Mouse (Mus musculus) urinary bladder, postnatal 25 days (tissue): ENCODE measurements around the gene Kalrn.

ENCODE experiments used
- DNase-seq: peaks from one replicate; pipeline ENCODE4 v3.0.0; 2022; ENCODE audit warnings: low spot score

Gene Kalrn

DNA sequence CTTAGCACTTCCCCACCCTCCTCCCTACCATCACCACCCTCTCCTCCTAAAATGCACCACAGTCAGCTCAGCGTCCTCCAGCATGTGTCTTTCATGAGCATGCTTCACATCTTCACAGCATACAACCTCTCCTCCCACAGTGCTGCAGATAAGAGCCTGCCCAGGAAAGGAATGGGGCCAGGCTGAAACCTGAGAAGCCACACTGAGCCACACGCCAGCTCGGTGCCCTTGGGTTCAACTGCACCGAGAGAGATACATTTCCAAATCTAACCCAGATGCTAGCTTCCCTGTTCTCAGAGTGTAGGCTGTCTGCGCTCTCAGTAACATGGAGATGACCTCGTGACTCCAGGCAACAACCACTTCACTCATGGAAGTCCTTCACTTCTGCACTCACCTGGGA lies 151.9 kb downstream of the Kalrn start:
- no peak for DNase-seq

DNA sequence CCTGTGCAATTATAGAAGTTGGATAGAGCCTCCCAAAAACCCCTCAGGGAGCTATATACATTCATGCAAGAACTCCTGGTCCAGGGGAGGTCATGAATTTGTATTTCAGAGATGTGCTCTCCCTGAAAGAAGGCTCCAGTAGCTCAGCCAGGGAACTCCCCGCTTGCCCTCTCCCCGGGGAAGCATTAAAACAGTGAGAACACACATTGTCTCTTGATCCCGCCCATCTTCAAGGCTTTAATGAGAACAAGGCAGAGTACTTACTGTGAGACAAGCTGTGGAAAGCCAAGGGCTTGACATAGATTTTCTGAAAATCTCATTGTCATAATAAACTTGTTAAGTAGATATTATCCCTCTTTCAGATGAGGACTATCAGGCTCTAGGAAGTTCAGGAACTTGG lies 155.4 kb downstream of the Kalrn start:
- DNase-seq, result no peak

DNA sequence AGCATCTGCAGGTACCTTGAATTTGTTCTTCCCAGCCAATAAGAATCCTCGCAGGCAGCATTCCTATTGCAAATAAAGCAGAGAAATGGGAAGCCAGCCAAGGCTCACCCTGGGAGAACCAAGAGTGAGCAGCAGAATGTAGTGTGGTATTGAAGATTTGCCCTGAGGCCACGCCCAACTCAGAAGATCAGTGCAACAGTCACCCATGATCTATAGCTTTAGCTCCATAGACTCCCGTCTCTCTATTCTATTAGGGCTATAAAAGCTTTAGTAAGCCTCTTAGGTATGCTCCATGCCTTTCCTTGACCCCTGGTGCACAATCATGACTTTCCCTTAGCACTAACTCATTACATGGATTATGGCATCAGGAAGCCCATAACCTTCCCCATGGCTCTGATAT lies 155.9 kb downstream of the Kalrn start:
- no peak for DNase-seq

DNA sequence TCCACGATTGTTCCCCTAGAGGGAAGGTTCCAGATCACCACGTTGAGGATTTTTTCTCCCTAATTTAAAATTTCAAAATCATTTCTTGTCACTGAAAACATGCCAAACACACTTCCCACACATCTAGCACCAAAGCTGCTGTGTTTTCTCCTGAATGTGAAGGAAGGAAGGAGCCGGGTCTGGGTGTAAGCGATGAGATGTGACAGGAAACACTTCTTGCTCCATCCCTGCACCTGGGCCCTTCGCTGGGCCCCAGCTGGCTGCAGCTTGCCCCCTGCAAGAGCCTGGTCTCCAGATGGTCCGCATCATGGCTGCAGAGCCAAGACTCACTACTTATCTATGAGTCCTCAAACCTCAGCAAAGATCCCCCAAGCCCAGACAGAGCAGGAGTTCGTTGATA lies 158.8 kb downstream of the Kalrn start:
- DNase-seq, result no peak

DNA sequence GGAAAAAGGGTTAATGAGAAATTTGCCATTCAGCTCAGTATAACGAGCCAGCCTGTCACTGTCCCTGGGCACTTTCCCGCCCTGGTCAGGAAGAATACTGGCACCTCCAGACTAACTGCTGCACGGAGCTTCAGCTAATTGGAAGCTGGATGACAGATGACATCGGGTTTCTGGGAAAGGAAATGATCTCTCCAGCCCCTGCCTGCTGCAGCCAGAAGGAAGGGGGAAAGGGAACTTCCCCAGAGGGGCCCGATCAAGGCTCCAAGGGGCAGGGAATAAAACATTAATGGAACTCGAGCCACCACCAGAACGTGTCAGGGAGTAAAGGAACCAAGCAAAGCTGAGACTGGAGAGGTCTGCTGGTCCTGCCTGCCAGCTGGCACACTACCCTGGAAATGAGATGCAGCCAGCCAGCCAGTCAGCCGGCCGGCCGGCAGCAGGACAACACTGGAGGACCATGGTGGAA lies 159.4 kb downstream of the Kalrn start:
- peak; percentile 9 for DNase-seq

DNA sequence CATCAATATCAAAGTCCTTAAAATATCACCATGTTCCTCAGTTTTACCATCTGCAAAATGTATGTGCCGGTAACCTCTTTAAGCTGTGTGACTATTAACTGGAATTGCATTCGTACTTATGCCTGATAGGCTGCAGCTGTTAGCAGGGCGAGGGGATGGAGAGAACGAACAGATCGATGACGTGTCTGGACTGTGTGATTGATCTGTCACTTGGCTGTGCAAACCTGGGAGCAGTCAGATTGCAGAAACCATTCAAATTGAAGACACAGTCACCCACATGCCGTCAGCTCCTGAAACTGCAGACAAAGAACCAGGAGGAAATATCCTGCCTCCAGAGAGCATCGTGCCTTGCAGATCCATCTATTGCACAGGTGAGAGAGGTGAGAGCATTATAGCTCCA lies 166.3 kb downstream of the Kalrn start:
- DNase-seq, result no peak

DNA sequence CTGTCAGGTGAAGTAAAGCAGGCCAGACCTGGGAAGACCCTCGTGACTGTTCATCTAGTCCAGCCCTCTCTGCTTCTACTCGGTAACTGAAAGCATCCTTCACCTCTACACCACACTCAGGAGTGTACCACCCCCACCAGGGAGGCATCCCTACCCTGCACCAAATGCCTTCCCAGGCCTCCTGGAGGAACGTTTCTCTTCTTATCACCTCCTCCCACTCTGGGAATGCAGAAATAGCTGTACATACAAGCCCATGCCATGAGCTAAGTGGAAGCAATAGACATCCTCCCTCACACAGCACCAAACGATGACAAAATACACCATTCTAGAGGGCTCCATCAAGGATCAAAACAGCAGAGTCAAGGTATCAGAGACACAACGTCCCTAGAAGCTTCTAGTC lies 168.2 kb downstream of the Kalrn start:
- no peak for DNase-seq

DNA sequence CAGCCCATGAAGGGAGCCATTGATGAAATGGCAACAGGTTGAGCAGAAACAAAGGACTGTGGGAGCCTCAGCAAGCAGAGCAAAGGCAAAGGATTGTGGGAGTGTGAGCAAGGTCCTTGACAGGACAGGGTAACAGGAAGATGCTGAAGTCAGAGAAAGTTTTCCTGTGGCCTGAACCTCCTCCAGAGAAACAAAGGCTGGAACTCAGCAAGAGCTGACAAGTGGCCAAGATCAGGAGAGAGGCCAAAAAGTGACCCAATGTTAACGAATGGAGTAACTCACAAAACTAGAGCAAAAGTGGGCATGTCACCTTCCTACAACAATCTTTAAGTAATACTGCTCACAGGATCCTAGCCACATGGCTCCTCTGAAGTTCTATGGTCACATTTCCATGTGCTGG lies 172.1 kb downstream of the Kalrn start:
- no peak for DNase-seq

DNA sequence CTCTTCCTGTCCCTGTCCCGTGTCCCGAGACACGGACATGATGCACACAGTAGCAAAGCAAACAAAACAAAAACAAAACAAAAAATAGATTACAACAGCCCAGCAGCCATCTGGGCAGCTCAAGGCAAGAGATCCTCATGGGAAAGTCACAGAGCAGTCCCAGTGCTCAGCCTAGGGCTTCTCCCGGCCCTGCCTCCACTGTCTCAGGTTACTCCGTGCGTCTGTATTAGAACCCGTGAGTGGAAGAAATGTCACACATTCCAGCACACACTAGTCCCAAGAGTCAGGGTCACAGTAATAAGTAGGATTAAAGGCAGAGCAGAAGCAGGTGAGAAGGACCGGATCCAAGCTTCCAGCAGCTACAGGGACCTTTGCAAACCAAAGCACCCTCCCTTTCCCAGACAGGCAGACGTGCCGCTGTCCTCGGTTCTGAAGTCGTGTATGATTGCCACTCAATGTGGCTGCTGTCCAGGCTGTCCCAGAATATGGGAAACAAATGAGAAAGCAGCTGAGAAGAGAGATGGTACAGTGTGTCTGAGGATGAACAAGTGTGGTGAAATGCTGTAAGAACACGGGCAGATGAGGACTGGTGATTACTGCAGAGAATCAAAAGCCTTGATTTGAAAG lies 173.1 kb downstream of the Kalrn start:
- peak; percentile 46 for DNase-seq

DNA sequence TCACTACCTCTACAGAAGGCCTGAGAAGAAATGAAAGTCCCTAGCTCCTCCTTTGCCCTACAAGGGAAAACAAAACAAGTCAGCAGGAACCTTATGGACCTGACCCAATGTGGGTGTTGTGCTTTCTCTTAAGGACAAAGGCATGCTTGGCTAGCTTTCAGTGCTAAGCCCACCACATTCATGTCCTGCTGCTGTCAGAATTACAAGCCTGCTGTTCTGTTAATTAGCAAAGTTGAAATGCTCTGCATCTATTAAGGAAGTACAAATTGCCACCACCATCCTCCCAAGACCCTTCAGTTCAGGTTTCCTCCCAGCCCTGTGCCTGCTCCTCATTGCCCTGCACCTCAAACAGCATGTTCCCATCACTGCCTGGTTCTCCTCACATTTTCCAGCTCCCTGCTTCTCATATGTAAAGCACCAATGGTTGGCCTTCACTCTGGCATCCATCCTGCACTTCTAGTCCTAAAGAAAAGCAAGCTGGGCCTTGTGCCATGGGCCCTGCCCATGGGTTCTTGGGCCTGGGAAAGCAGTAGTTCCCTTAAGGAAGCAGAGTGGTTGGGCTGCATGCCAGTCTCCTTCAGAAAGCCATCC lies 178.0 kb downstream of the Kalrn start:
- no peak for DNase-seq

DNA sequence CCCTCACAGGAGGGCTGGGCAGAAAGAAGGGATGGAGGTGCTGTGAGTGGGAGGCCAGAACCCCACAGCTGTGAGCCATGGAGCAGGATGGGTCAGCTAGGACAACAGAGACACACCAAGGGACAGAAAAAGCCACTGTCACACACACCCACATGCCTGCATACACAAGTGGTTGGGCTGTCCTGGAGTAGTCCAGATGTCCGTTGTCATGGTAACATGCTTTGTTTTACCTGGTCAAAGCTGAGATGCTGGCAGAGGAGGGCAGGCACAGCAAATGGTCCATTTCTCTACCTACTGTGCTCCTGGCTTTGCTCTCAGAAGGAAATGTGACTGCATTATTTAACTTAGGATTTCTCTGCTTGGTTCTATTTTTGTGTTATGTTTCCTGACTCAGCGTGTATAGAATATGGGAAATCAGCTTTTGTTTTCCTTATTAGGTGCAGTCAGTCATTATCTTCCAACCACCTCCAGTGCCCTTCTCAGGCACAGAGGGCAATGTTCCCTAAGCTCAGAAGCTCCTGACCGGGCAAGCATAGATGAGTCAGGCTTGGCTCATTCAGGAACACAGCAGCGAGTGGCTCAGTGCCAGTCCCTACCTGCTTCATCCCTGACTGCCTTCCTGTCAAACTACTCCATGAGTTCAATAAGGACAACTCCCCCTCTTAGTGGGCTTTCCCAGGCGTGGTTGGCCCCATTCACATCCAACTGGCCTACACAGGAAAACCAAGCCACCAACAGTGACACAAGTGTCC lies 183.6 kb downstream of the Kalrn start:
- no peak for DNase-seq

DNA sequence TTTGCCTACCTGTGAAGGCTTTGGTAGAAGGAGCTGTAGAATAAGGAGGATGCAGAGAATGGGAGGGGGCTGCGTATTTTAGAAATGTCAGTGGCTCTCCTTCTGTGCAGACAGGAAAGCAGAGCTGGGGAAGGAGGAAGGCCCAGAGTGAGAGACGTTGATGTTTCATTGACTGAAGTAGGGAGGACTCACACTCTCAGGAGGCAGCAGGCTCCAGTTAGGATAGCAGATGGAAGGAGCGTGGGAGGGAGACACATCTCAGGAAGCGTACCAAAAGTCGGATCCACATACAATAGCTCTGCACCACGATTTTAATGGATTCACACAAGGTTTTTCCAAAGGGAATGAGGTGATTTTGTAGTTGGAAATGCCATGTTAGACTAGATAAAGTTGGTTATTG lies 184.5 kb downstream of the Kalrn start:
- DNase-seq, result no peak

DNA sequence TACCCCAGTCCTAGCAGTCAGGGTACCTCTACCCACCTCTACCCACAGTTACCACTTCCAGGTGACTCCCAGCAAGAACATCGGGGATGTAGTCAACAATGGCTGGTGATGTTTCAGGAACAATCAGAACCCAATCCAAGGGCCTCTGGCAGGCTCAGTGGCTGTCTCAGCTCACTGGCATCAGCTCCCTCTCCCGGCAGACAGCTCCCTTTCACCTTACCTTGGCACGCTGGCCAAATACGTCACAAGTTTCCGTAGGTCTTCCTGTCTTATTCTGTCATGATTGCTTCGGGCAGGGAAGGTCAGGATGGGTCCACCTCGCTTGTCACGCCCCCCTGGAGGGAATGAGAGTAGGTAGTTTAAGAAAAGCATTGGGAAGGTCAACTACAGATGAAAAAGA lies 188.3 kb downstream of the Kalrn start:
- no peak for DNase-seq

DNA sequence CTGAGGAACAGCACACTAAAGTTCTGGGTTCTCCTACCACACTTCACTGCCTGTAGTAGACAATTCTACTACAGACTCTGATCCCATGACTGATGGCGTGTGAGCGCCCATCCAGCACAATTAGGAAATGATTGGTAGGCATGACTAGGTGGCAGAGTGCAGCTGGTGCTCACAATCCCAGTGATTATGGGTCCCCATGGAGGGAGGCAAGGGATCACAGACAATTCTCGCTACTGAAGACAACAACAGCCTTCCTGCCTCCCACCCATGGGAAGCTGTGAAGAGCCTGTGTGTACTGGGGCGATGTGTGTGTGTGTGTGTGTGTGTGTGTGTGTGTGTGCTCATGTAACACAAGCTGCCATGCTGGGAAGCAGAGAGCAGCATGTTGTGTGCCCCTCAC lies 190.3 kb downstream of the Kalrn start:
- DNase-seq, result no peak

DNA sequence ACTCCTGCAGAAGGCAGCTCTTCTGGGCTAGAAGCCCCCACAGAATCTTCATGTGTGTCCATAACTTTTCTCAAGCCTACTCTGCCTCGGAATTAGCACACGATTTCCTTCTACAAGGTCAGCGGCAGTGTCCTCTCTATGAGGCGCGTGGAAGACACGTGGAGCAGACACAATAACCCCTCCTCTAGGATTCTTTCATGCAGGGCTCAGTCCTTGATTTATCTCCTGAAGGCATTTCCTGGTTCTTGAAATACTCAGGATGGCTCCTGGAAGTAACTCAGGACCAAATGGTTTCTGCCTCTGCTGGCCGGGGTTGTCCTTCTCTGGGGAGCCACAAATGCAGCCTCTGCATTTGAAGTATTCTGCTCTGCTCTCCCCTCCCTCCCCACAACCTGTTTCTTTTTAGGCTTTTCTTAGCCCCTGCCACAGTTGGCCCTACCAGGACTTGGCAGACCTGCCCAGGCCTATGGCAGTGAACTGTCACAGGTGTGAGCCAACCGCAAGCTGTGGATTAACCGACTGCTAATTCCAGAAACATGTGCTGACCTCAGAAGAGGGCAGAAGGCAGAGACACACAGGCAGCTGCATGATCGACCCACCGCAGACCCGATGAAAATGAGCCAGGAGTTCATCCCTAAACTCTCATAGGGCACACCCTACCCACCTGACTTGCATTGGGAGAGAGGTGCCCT lies 197.0 kb downstream of the Kalrn start:
- DNase-seq, result no peak

DNA sequence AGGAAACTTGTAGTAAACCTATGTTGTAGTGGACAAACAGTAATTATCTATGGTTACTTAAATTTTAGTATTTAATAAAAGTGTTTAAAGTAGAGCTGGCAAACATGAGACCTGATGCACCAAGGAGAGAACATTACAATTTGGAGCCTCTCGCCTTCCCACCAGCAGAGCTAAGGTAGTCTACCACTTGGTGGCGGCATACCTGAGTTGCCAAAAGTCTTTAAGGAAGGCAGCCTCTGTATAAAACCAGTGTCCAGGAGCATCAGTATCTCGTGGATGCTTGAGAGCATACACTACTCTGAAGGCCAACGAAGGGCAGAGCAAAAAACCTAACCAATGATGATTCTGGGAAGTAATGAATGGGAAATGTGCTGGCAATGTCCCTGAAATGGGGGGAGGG lies 199.8 kb downstream of the Kalrn start:
- no peak for DNase-seq

DNA sequence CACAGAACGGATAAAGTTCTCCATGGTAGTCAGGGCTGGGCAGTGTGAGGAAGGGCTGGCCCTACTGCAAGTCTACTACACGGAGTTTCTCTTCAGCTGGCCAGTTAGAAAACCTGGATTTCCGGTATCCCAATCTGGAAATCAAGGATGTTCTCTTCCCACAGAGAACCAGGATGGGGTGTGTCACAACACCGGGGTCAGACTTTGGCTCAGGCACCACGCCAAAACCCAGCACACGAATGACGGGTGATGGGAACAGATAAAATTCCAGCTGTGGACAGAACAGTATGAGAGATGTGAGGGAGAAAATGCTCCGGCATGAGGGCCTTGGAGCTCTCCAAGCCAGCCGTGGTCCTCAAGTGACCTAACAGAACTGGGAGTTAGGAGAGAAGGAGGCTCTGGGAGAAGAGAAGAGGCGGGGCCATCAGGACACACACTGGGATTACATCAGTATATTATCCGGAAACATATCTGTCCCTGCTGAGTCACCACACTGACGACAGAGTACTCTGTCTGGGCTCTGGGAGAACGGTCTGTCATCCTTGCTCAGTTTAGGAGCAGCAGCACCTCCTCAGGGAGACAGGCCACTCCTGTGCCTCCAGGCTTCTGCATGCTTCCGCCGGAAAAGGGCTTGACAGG lies 201.1 kb downstream of the Kalrn start:
- DNase-seq, result peak; percentile 14

DNA sequence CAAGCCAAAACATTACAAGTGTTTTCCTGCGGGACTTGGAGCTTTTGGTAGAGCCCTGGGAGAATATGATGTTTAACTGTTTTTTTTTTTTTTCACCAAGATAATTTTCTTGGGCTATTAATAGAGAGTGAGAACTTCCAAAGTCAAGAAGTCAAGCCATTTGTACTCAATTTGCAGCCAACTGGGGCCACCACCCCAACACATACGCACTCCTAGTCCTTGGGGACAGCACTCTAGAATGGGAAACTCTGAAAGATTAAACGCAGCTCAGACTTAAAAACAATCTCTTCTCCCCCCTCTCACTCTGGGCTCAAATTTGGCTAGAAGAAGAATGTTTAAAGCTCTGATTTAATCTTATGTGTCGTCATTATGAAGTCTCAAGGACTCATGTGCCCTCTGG lies 214.1 kb downstream of the Kalrn start:
- no peak for DNase-seq

DNA sequence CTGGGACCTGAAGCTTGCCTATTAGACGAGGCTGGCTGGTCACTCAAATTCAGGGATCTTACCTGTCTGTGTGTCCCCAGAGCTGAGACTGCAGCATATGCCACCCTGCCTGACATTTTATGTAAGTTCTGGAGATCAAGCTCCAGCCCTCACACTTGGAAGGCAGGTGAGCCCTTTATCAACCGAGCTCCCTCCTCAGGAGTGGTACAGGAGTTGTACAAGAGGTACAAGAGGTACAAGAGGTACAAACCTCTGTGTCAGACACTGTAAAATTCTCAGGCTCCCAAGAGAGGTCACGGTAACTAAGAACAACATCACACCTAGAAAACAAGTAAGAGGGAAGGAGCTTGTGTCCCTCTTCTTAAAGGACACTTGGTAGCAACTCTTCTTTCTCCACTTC lies 217.8 kb downstream of the Kalrn start:
- no peak for DNase-seq

DNA sequence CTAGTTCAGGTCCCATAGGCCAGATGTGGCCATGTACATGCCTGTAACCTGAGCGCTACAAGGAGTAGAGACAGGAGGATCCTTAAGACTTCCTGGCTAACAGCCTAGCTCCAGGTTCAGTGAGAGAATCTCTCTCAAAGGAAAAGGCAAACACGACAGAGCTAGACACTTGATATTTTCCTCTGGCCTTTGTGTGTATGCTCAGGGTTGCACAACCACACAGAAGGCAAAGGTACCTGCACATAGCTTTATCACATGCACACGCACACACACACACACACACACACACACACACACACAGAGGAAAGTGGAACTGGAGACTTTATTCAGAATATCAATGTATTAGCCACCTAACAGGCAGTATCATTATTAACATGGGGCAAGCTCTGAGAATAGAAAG lies 219.3 kb downstream of the Kalrn start:
- no peak for DNase-seq

DNA sequence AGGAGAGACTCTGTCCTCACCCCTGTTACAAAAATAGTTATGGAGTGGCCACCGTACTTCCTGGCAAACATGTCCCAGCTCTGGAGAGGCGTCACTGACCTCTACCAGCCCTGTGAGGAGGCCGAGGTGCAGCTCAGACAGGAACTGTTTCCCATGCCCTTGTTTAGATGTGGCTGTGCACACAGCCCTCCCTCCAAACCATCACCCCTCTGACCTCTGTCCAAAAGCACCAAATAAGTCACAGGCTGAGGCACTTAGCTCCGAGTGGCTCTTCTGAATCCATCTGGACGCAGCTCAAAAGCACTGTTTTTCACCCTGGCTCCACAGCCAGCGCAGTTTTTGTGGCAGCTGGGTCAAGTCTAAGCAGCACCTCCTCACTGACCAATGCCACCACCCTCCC lies 220.6 kb downstream of the Kalrn start:
- no peak for DNase-seq

DNA sequence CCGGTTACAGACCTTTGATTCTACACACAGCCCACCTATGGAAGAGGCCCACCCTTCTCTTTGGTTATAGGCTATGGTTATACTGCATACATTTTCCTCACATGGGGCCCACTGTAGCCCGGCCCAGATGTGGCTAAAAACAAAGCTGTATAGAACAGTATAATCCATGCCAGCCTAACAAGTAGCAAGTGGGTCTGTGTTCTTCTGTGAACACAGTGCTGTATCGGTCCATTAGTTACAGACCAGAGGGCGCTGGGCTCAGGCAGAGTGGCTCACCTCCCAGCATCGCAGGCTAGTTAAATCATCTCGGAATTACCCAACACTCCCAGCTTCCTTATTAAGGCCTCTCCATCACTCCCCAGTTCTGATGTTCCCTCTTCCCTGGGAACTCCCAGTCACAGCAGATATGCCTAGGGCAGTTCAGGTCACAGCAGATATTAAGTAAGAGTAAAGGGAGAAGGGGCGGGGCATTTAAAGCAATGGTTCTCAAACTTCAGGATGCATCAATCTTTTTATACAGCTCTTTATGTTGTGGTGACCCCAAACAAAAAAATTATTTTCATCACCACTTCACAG lies 221.7 kb downstream of the Kalrn start:
- DNase-seq, result no peak
